16 mouse cellular contexts compared by ENCODE assay signal in the genomic region with DNA sequence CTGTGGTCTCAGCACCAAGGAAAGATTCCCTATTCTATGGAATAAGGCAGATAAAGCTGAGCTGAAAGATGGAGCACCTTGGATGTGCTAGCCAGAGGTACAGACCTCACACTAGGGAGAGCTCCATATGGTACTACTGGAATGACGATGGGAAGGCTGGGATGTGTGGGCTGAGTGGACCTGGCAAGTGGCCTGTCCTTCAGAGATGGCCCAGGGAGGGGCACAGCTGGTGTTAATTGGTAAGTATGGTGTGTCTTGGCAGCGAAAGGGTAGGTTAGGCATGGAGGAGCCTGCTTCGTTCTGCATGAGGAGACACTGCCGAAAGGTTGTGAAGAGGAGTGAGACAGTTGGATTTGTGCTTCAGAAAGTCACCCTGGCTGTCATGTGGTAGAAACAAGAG. TPM values are rescaled to one million over a fixed set of nuclear protein-coding genes. Genes with fewer than 3 reads are reported as not detected.
DNase-seq lines count a peak whose midpoint lies in the region; TF ChIP-seq lines count a peak whose summit lies in the region.
"Had no signal": no experiment of that assay in that cellular context is flagged by ENCODE, and none has a peak within 500 bp of the region (broad histone marks: within the 10 kb centered on the region; RNA-seq: fewer than 3 reads in every experiment).

No protein-coding gene starts in this region.

- DNase-seq in layer of hippocampus, adult 2 months (ENCODE audit: low spot score in 2 of 2): no peak
- DNase-seq in layer of hippocampus, adult 9-10 months (ENCODE audit: low spot score): no peak
- DNase-seq in brain, adult 2 months (ENCODE audit: low read depth, low spot score): peak; percentile 74
- peak; percentile 31 for DNase-seq in cerebellum, adult 11 months
- peak; percentile 68 to 81 for DNase-seq in cerebellum, postnatal 10 days
- DNase-seq in embryo, embryonic 10 days (ENCODE audit: low spot score): no peak
- DNase-seq in gastrocnemius, adult 2 months: no peak
- DNase-seq: heart, postnatal 10 days; kidney, adult 11 months; layer of hippocampus, postnatal 36 days; midbrain, embryonic 14.5 days; thymus, postnatal 36 days had no signal

- intact Hi-C loops in gastrocnemius, adult 2 months (cut with DNase I): no loop called here

- no peak overlapping the region for H3K4me3 ChIP-seq in layer of hippocampus, adult 2 months
- no peak overlapping the region for H3K4me3 ChIP-seq in gastrocnemius, adult 2 months
- H3K4me3 ChIP-seq: erythroblast, embryonic 14.5 days; forebrain, embryonic 13.5 days; limb, embryonic 15.5 days; liver, embryonic 15.5 days had no signal

- TF ChIP-seq CTCF in layer of hippocampus, adult 2 months (conservative IDR thresholded peaks at IDR 0.05): no peak
- no peak for TF ChIP-seq CTCF in gastrocnemius, adult 2 months (IDR thresholded peaks at IDR 0.05)

- H3K27ac ChIP-seq in layer of hippocampus, adult 2 months: 0 out of 2 replicates have a peak overlapping the region, but pooled peaks have one; percentile 3
- no peak overlapping the region for H3K27ac ChIP-seq in gastrocnemius, adult 2 months
- H3K27ac ChIP-seq: forebrain, embryonic 13.5 days; limb, embryonic 15.5 days; liver, embryonic 15.5 days had no signal

RNA-seq across cellular contexts. Expression of gene Crmp1, which starts 12.8 kb away (rescaled TPM):
- total RNA-seq in layer of hippocampus, adult 2 months (2021): 100 to 1,000 TPM; 234 to 238 TPM
- total RNA-seq in gastrocnemius, adult 2 months (2021): under 1 TPM; 0.18 to 0.56 TPM

Comparison
In these comparisons a context has a peak if more than half of its experiments do, and no peak if none do; other contexts are left out.
1. DNase-seq: peak in brain, adult 2 months (single experiment), cerebellum, adult 11 months (single experiment) and cerebellum, postnatal 10 days (2 of 2); none in layer of hippocampus, adult 2 months (0 of 2), layer of hippocampus, adult 9-10 months (single experiment), embryo, embryonic 10 days (single experiment) and gastrocnemius, adult 2 months (single experiment).
2. RNA of gene Crmp1, which starts 12.8 kb away (total RNA-seq): 234 to 238 TPM in layer of hippocampus, adult 2 months; 0.18 to 0.56 TPM in gastrocnemius, adult 2 months; every median in the first group is over 100 times any median in the second.